ENCODE assay signal across 9 mouse cellular contexts in genomic region chr10:127748847-127749612, GRCm38 (mm10). TPM values are rescaled to one million over a fixed set of nuclear protein-coding genes. Genes with fewer than 3 reads are reported as not detected.
A peak's percentile ranks its signal among the peaks of the same experiment; 100 is the strongest.
DNase-seq lines count a peak whose midpoint lies in the region; ATAC-seq and TF ChIP-seq lines count a peak whose summit lies in the region.
"Had no signal": no experiment of that assay in that cellular context is flagged by ENCODE, and none has a peak within 500 bp of the region (broad histone marks: within the 10 kb centered on the region; RNA-seq: fewer than 3 reads in every experiment).

No protein-coding gene starts in this region.

- TF ChIP-seq EP300 in heart, postnatal 0 days (IDR thresholded peaks at IDR 0.05; ENCODE audit: low read depth): no peak

- no peaks in the 10 kb centered on the region for H3K27me3 ChIP-seq in heart, postnatal 0 days (ENCODE audit: control insufficient read depth, insufficient read depth, low read length)
- H3K27me3 ChIP-seq in limb, embryonic 10.5 days (ENCODE audit: low read depth, poor library complexity, severe bottlenecking): no peaks in the 10 kb centered on the region
- H3K27me3 ChIP-seq in midbrain, postnatal 0 days (ENCODE audit: insufficient read depth, low read length): no peaks in the 10 kb centered on the region

- H3K27ac ChIP-seq in heart, postnatal 0 days (ENCODE audit: low read depth): peak overlapping the region; percentile 52
- H3K27ac ChIP-seq in limb, embryonic 10.5 days: no peak overlapping the region
- no peak overlapping the region for H3K27ac ChIP-seq in midbrain, postnatal 0 days (ENCODE audit: low read depth, low read length)

- peak overlapping the region; percentile 57 for H3K4me2 ChIP-seq in heart, postnatal 0 days (ENCODE audit: low read depth, low read length)
- H3K4me2 ChIP-seq in midbrain, postnatal 0 days (ENCODE audit: low read depth, low read length, poor library complexity, severe bottlenecking): peak overlapping the region; percentile 36; the same call in 1 of the 2 replicates

- TF ChIP-seq CTCF in heart, postnatal 0 days (IDR thresholded peaks at IDR 0.05; ENCODE audit: low read depth): no peak
- no peak for TF ChIP-seq CTCF in midbrain, postnatal 0 days (IDR thresholded peaks at IDR 0.05)

- no peak overlapping the region for H3K9ac ChIP-seq in heart, postnatal 0 days (replicated peaks; ENCODE audit: low read depth, low read length)
- H3K9ac ChIP-seq in midbrain, postnatal 0 days (replicated peaks; ENCODE audit: low read length, poor library complexity, severe bottlenecking): 0 out of 2 replicates have a peak overlapping the region, but pooled peaks have one; percentile 19

- no peaks in the 10 kb centered on the region; the same call in 1 of the 2 replicates for H3K4me1 ChIP-seq in heart, postnatal 0 days (ENCODE audit: control insufficient read depth, insufficient read depth)
- H3K4me1 ChIP-seq in limb, embryonic 10.5 days: peaks cover 28% of the 10 kb centered on the region
- H3K4me1 ChIP-seq in midbrain, postnatal 0 days (ENCODE audit: insufficient read depth, low read length): no peaks in the 10 kb centered on the region

- H3K36me3 ChIP-seq in heart, postnatal 0 days (replicated peaks; ENCODE audit: control insufficient read depth, insufficient read depth, low read length): peaks cover 34% of the 10 kb centered on the region
- peaks cover 48% of the 10 kb centered on the region for H3K36me3 ChIP-seq in limb, embryonic 10.5 days
- H3K36me3 ChIP-seq in midbrain, postnatal 0 days (ENCODE audit: insufficient read depth, low read length): peaks cover 27% of the 10 kb centered on the region

- H3K4me3 ChIP-seq in heart, postnatal 0 days (ENCODE audit: low read depth, low read length): peak overlapping the region; percentile 39
- H3K4me3 ChIP-seq in limb, embryonic 10.5 days: peak overlapping the region; percentile 16; the same call in 1 of the 2 replicates
- H3K4me3 ChIP-seq in midbrain, postnatal 0 days (ENCODE audit: low read depth, low read length): no peak overlapping the region

- no peaks in the 10 kb centered on the region for H3K9me3 ChIP-seq in heart, postnatal 0 days (replicated peaks; ENCODE audit: control insufficient read depth, low read length)
- no peaks in the 10 kb centered on the region for H3K9me3 ChIP-seq in limb, embryonic 10.5 days (replicated peaks)
- no peaks in the 10 kb centered on the region for H3K9me3 ChIP-seq in midbrain, postnatal 0 days (ENCODE audit: low read length)
- H3K9me3 ChIP-seq: G1E had no signal

- 6% methylated on average over 8 of the region's 8 CpGs for WGBS in heart, postnatal 0 days
- WGBS in limb, embryonic 10.5 days: 9% methylated on average over 8 of the region's 8 CpGs
- WGBS in midbrain, postnatal 0 days: 12% methylated on average over 7 of the region's 8 CpGs

- ATAC-seq in heart, postnatal 0 days (ENCODE audit: insufficient read depth, low read depth): peak; percentile 37
- ATAC-seq in midbrain, postnatal 0 days (ENCODE audit: low FRiP score): no peak

- DNase-seq in ovary, adult 18-20 months (ENCODE audit: low spot score): peak; percentile 62
- DNase-seq in ovary, postnatal 14 days (ENCODE audit: low spot score): no peak
- no peak for DNase-seq in heart, postnatal 0 days (ENCODE audit: low spot score)
- DNase-seq in limb, embryonic 10.5 days (ENCODE audit: low spot score): no peak
- DNase-seq in midbrain, postnatal 0 days (ENCODE audit: low spot score): no peak
- DNase-seq in right cerebral cortex, adult 2 months (ENCODE audit: low spot score in 2 of 2): no peak
- DNase-seq in thymus, postnatal 25 days: no peak
- DNase-seq in left cerebral cortex, adult 8-10 months (ENCODE audit: low spot score in 2 of 2): no peak

RNA-seq across cellular contexts. Expression of gene Gpr182, which starts 2.5 kb away (rescaled TPM):
- total RNA-seq in heart, postnatal 0 days (2014; rRNA removed; ENCODE audit: low replicate concordance): 13.6 and 20.6 TPM in 2 replicates
- polyA plus RNA-seq in heart, postnatal 0 days (2015; fragmentation: Nextera tagmentation; extraction: Ambion mirVana): 9.9 and 11.2 TPM in 2 replicates
- polyA plus RNA-seq in limb, embryonic 10.5 days (2016; fragmentation: Nextera tagmentation; extraction: Ambion mirVana): 0.50 and 0.51 TPM in 2 replicates
- total RNA-seq in midbrain, postnatal 0 days (2014; rRNA removed): 1.6 and 3.2 TPM in 2 replicates
- polyA plus RNA-seq in midbrain, postnatal 0 days (2015; fragmentation: Nextera tagmentation; extraction: Ambion mirVana): 1.8 and 2.7 TPM in 2 replicates
- total RNA-seq in left cerebral cortex, adult 8-10 months (2022): 1 to 10 TPM; 2.0 to 3.1 (median 2.6) TPM
- total RNA-seq: G1E had no signal
- polyA plus RNA-seq: G1E had no signal

RNA-seq across cellular contexts. Expression of gene Zbtb39, which starts 9.7 kb away (rescaled TPM):
- total RNA-seq in heart, postnatal 0 days (2014; rRNA removed; ENCODE audit: low replicate concordance): 5.2 and 5.8 TPM in 2 replicates
- 0.94 and 1.1 TPM in 2 replicates for polyA plus RNA-seq in heart, postnatal 0 days (2015; fragmentation: Nextera tagmentation; extraction: Ambion mirVana)
- polyA plus RNA-seq in limb, embryonic 10.5 days (2016; fragmentation: Nextera tagmentation; extraction: Ambion mirVana): 5.1 and 5.5 TPM in 2 replicates
- total RNA-seq in midbrain, postnatal 0 days (2014; rRNA removed): 13.6 and 15.2 TPM in 2 replicates
- 3.0 and 3.1 TPM in 2 replicates for polyA plus RNA-seq in midbrain, postnatal 0 days (2015; fragmentation: Nextera tagmentation; extraction: Ambion mirVana)
- total RNA-seq in left cerebral cortex, adult 8-10 months (2022): 10 to 100 TPM in 2 of 4 experiments, 1 to 10 TPM in 2; 9.9 to 11.4 (median 10.1) TPM

RNA-seq across cellular contexts. Expression of gene Rdh1, which starts 10.5 kb away (rescaled TPM):
- not detected in 2 replicates for total RNA-seq in heart, postnatal 0 days (2014; rRNA removed; ENCODE audit: low replicate concordance)
- not detected in 2 replicates for polyA plus RNA-seq in heart, postnatal 0 days (2015; fragmentation: Nextera tagmentation; extraction: Ambion mirVana)
- not detected in 2 replicates for polyA plus RNA-seq in limb, embryonic 10.5 days (2016; fragmentation: Nextera tagmentation; extraction: Ambion mirVana)
- total RNA-seq in midbrain, postnatal 0 days (2014; rRNA removed): 0.11 TPM in 1 of 2 replicates, not detected in the other
- 0.05 TPM in 1 of 2 replicates, not detected in the other for polyA plus RNA-seq in midbrain, postnatal 0 days (2015; fragmentation: Nextera tagmentation; extraction: Ambion mirVana)
- total RNA-seq in left cerebral cortex, adult 8-10 months (2022): under 1 TPM; 0.13 to 0.30 (median 0.16) TPM
- polyA plus RNA-seq: G1E had no signal

RNA-seq across cellular contexts. Expression of gene Rdh16f1, which starts 10.6 kb away (rescaled TPM):
- total RNA-seq in heart, postnatal 0 days (2014; rRNA removed; ENCODE audit: low replicate concordance): not detected in 2 replicates
- 0.22 TPM in 1 of 2 replicates, not detected in the other for polyA plus RNA-seq in heart, postnatal 0 days (2015; fragmentation: Nextera tagmentation; extraction: Ambion mirVana)
- polyA plus RNA-seq in limb, embryonic 10.5 days (2016; fragmentation: Nextera tagmentation; extraction: Ambion mirVana): not detected in 2 replicates
- 0.27 TPM in 1 of 2 replicates, not detected in the other for total RNA-seq in midbrain, postnatal 0 days (2014; rRNA removed)
- not detected in 2 replicates for polyA plus RNA-seq in midbrain, postnatal 0 days (2015; fragmentation: Nextera tagmentation; extraction: Ambion mirVana)
- 1 to 10 TPM in 1 of 4 experiments, under 1 TPM in 2, not detected in 1; 0.72 to 1.9 (median 0.96) TPM for total RNA-seq in left cerebral cortex, adult 8-10 months (2022)
- total RNA-seq: G1E had no signal
- polyA plus RNA-seq: G1E had no signal

RNA-seq across cellular contexts. Expression of gene Tac2, which starts 24.8 kb away (rescaled TPM):
- total RNA-seq in heart, postnatal 0 days (2014; rRNA removed; ENCODE audit: low replicate concordance): not detected in 2 replicates
- 0.23 and 0.25 TPM in 2 replicates for polyA plus RNA-seq in heart, postnatal 0 days (2015; fragmentation: Nextera tagmentation; extraction: Ambion mirVana)
- 2.1 and 2.8 TPM in 2 replicates for polyA plus RNA-seq in limb, embryonic 10.5 days (2016; fragmentation: Nextera tagmentation; extraction: Ambion mirVana)
- total RNA-seq in midbrain, postnatal 0 days (2014; rRNA removed): 0.27 TPM in 1 of 2 replicates, not detected in the other
- polyA plus RNA-seq in midbrain, postnatal 0 days (2015; fragmentation: Nextera tagmentation; extraction: Ambion mirVana): 2.0 and 4.5 TPM in 2 replicates
- 10 to 100 TPM; 13.0 to 20.5 (median 16.5) TPM for total RNA-seq in left cerebral cortex, adult 8-10 months (2022)
- total RNA-seq: G1E had no signal
- polyA plus RNA-seq: G1E had no signal
